Mouse (Mus musculus) midbrain, embryonic 16.5 days (tissue): ENCODE data around the gene Ap3b1. TPM values are rescaled to one million over a fixed set of nuclear protein-coding genes. Genes with fewer than 3 reads are reported as not detected.
"Not testable (repeated sequence)": the region's sequence is repeated elsewhere in the genome, so short reads cannot be mapped to it uniquely, and the experiment has no call there.

Source experiments
- ATAC-seq: fragments of 200-750 bp; cut with Nextera tagmentation; 2 replicates; pipeline ENCODE4 v1.8.0; 2017; ENCODE audit warnings: moderate TSS enrichment
- H3K27ac ChIP-seq: fragments of 300-500 bp; sonication (generic); 2 replicates; pipeline ENCODE4 v1.5.1; 2014; ENCODE audit warnings: mild to moderate bottlenecking, low read length, mixed read lengths
- H3K27me3 ChIP-seq: fragments of 300-500 bp; sonication (generic); 2 replicates; pipeline ENCODE4 v1.6.1; 2014; ENCODE audit warnings: low read depth, low read length, mixed read lengths; ENCODE audit not compliant: control insufficient read depth, insufficient read depth
- H3K36me3 ChIP-seq: fragments of 300-500 bp; sonication (generic); 2 replicates; pipeline ENCODE4 v1.6.1; 2014; ENCODE audit warnings: mild to moderate bottlenecking, low read length, moderate library complexity, mixed read lengths; ENCODE audit not compliant: control insufficient read depth, insufficient read depth
- H3K4me1 ChIP-seq: fragments of 300-500 bp; sonication (generic); 2 replicates; pipeline ENCODE4 v1.6.1; 2014; ENCODE audit warnings: mild to moderate bottlenecking, low read length, mixed read lengths; ENCODE audit not compliant: control insufficient read depth, insufficient read depth
- H3K4me2 ChIP-seq: fragments of 300-500 bp; sonication (generic); 2 replicates; pipeline ENCODE4 v1.6.1; 2014; ENCODE audit warnings: mild to moderate bottlenecking, low read length, mixed read lengths
- H3K4me3 ChIP-seq: fragments of 300-500 bp; sonication (generic); 2 replicates; pipeline ENCODE4 v1.5.1; 2014; ENCODE audit warnings: low read depth, mild to moderate bottlenecking, low read length, moderate library complexity, mixed read lengths
- H3K9ac ChIP-seq: fragments of 300-500 bp; sonication (generic); 2 replicates; pipeline ENCODE4 v1.6.1; 2014; ENCODE audit warnings: low read depth, low read length, mixed read lengths
- H3K9me3 ChIP-seq: fragments of 300-500 bp; sonication (generic); replicated peaks from 2 replicates; pipeline ENCODE4 v1.6.1; 2014; ENCODE audit warnings: mild to moderate bottlenecking, low read length, mixed read lengths; ENCODE audit not compliant: control insufficient read depth, poor library complexity, severe bottlenecking
- WGBS: fragments of 180-500 bp; shearing (Covaris S2); extraction: QIAGEN DNeasy Blood & Tissue Kit; methylation state at CpG from one replicate; pipeline ENCODE4 v1.1.7; 2014; 5-methylcytosine and 5-hydroxymethylcytosine counted together
- polyA plus RNA-seq: library from polyadenylated mRNA; unstranded; fragments of >200 nt; fragmentation: Nextera tagmentation; extraction: Ambion mirVana; gene quantifications from 2 replicates; pipeline ENCODE4 v1.2.1, GENCODE M21; 2015

The Ap3b1 gene
- polyA plus RNA-seq: 27.2 and 28.7 TPM in 2 replicates

GRCm38 (mm10) chr13:94358401-94359265 is at the start of gene Ap3b1:
Gene Ap3b1, plus strand, starts transcription at chr13:94358960.
- H3K4me3 ChIP-seq: peak within 1 kb of the TSS; percentile 89
- peak within 1 kb of the TSS; percentile 85 for H3K27ac ChIP-seq
- ATAC-seq: peak; percentile 98
- H3K4me2 ChIP-seq: peak within 1 kb of the TSS; percentile 89
- WGBS: under 1% methylated on average over 63 of the region's 79 CpGs
- H3K4me1 ChIP-seq: peaks cover 15% of the 10 kb centered on the region
- H3K9me3 ChIP-seq: no peaks in the 10 kb centered on the region
- peak within 1 kb of the TSS; percentile 85 for H3K9ac ChIP-seq
- no peaks in the 10 kb centered on the region for H3K36me3 ChIP-seq
- H3K27me3 ChIP-seq: no peaks in the 10 kb centered on the region

- WGBS: 94% methylated on average over 8 of the region's 8 CpGs
- not testable (repeated sequence) for H3K4me1 ChIP-seq, H3K9me3 ChIP-seq, H3K4me3 ChIP-seq, H3K27ac ChIP-seq, ATAC-seq, H3K27me3 ChIP-seq, H3K4me2 ChIP-seq, H3K36me3 ChIP-seq, H3K9ac ChIP-seq
These were observed 45.9 kb upstream of the Ap3b1 start for GRCm38 (mm10) chr13:94312812-94313211.

- H3K9me3 ChIP-seq: no peaks in the 10 kb centered on the region
- no peak overlapping the region for H3K27ac ChIP-seq
- no peak overlapping the region for H3K4me3 ChIP-seq
- no peak for ATAC-seq
- no peaks in the 10 kb centered on the region for H3K27me3 ChIP-seq
- no peak overlapping the region for H3K4me2 ChIP-seq
- peaks cover 8% of the 10 kb centered on the region; the same call in 1 of the 2 replicates for H3K4me1 ChIP-seq
- H3K9ac ChIP-seq: no peak overlapping the region
- no peaks in the 10 kb centered on the region for H3K36me3 ChIP-seq
- WGBS: 25% methylated on average over 10 of the region's 10 CpGs
These were observed 41.7 kb upstream of the Ap3b1 start for GRCm38 (mm10) chr13:94316975-94317511.

- Histone ChIP-seq H3K4me3 (no peak overlapping the region), H3K27ac (no peak overlapping the region), H3K27me3 (no peaks in the 10 kb centered on the region), H3K4me1 (peaks cover 8% of the 10 kb centered on the region; the same call in 1 of the 2 replicates), H3K36me3 (no peaks in the 10 kb centered on the region), H3K9me3 (no peaks in the 10 kb centered on the region), H3K4me2 (no peak overlapping the region), H3K9ac (no peak overlapping the region)
- ATAC-seq: peak; percentile 67; the same call in 1 of the 2 replicates
- WGBS: 55% methylated on average over 1 of the region's 1 CpGs
These were observed 37.5 kb upstream of the Ap3b1 start for GRCm38 (mm10) chr13:94321094-94321792.

GRCm38 (mm10) chr13:94322475-94322874 is 36.3 kb upstream of the Ap3b1 start:
- H3K4me2 ChIP-seq: no peak overlapping the region
- no peak overlapping the region for H3K9ac ChIP-seq
- peaks cover under 1% of the 10 kb centered on the region; the same call in 1 of the 2 replicates for H3K4me1 ChIP-seq
- H3K9me3 ChIP-seq: no peaks in the 10 kb centered on the region
- H3K4me3 ChIP-seq: no peak overlapping the region
- no peaks in the 10 kb centered on the region for H3K36me3 ChIP-seq
- 95% methylated on average over 4 of the region's 4 CpGs for WGBS
- no peak for ATAC-seq
- no peak overlapping the region for H3K27ac ChIP-seq
- no peaks in the 10 kb centered on the region for H3K27me3 ChIP-seq

GRCm38 (mm10) chr13:94328063-94328462 is 30.7 kb upstream of the Ap3b1 start:
- no peak overlapping the region for H3K4me2 ChIP-seq
- WGBS: 71% methylated on average over 3 of the region's 3 CpGs

GRCm38 (mm10) chr13:94329005-94329404 is 29.8 kb upstream of the Ap3b1 start:
- H3K4me1 ChIP-seq, H3K9me3 ChIP-seq, H3K27ac ChIP-seq, H3K4me3 ChIP-seq, H3K27me3 ChIP-seq, H3K36me3 ChIP-seq, H3K4me2 ChIP-seq, H3K9ac ChIP-seq, ATAC-seq: not testable (repeated sequence)
- WGBS: 95% methylated on average over 6 of the region's 6 CpGs

More at GRCm38 (mm10) chr13:94328063-94328462, 30.7 kb upstream of the Ap3b1 start:
- H3K27ac ChIP-seq: no peak overlapping the region
- ATAC-seq: no peak
- H3K9ac ChIP-seq: no peak overlapping the region
- H3K4me3 ChIP-seq: no peak overlapping the region
- no peaks in the 10 kb centered on the region for H3K27me3 ChIP-seq
- H3K9me3 ChIP-seq: no peaks in the 10 kb centered on the region
- H3K36me3 ChIP-seq: no peaks in the 10 kb centered on the region
- H3K4me1 ChIP-seq: no peaks in the 10 kb centered on the region

- Histone ChIP-seq H3K4me3 (no peak overlapping the region), H3K27me3 (no peaks in the 10 kb centered on the region), H3K4me1 (no peaks in the 10 kb centered on the region), H3K9me3 (no peaks in the 10 kb centered on the region), H3K27ac (peak overlapping the region; percentile 43), H3K9ac (no peak overlapping the region), H3K4me2 (no peak overlapping the region), H3K36me3 (no peaks in the 10 kb centered on the region)
- WGBS: 44% methylated on average over 3 of the region's 3 CpGs
- ATAC-seq: peak; percentile 36; the same call in 1 of the 2 replicates
These were observed 28.3 kb upstream of the Ap3b1 start for GRCm38 (mm10) chr13:94330392-94330979.
